ENCODE assay signal across 8 mouse cellular contexts in the genomic region with DNA sequence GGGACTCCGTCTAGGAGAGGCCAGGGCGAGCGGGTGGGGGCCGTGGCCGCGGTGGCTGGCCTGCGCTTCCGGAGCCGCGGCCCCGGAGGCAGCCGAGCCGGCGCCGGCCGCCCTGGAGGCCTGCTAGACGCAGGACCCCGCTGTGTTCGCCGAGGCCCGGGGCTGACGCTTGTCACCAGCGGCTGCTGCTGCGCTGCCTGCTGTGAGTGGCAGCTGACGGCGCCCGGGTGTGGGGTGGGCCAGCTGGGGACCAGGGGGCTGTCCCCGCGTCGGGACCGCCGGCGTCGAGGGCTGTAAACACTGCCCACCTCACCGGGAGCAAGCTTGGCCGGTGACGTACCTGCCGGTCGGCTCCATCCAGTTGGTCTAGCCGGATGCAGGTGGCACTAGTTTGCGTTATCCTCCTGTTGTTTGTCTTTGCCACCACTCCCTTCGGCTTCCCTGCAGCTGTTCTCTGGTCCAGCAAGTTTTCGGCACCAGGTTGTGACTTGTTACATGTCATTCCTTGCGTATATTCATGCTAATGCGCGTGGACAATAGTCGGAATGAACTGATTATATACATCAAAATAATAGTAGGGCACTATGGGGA. TPM values are rescaled to one million over a fixed set of nuclear protein-coding genes. Genes with fewer than 3 reads are reported as not detected.
DNase-seq lines count a peak whose midpoint lies in the region; ATAC-seq and TF ChIP-seq lines count a peak whose summit lies in the region.

No protein-coding gene starts in this region.

- TF ChIP-seq POLR2A in myocyte (IDR thresholded peaks at IDR 0.05; ENCODE audit: insufficient read length, low read depth), result peak; percentile 48

- peak overlapping the region; percentile 99 for H3K4me3 ChIP-seq in forebrain, embryonic 16.5 days (replicated peaks; ENCODE audit: low read length)
- H3K4me3 ChIP-seq in liver, embryonic 11.5 days (ENCODE audit: low read depth, low read length), result peak overlapping the region; percentile 74
- H3K4me3 ChIP-seq in myocyte, result peak overlapping the region; percentile 60

- H3ac ChIP-seq in myocyte (ENCODE audit: control insufficient read depth, insufficient read length), result peak overlapping the region; percentile 84

- H3K4me2 ChIP-seq in forebrain, embryonic 16.5 days (ENCODE audit: low read length), result peak overlapping the region; percentile 79
- peak overlapping the region; percentile 67 for H3K4me2 ChIP-seq in liver, embryonic 11.5 days
- peak overlapping the region; percentile 85 for H3K4me2 ChIP-seq in myocyte (ENCODE audit: low read depth)

- no peaks in the 10 kb centered on the region for H3K9me3 ChIP-seq in forebrain, embryonic 16.5 days (ENCODE audit: control insufficient read depth, low read length)
- no peaks in the 10 kb centered on the region for H3K9me3 ChIP-seq in liver, embryonic 11.5 days (ENCODE audit: control insufficient read depth, low read length)

- H3K36me3 ChIP-seq in forebrain, embryonic 16.5 days (ENCODE audit: control insufficient read depth, insufficient read depth), result no peaks in the 10 kb centered on the region
- H3K36me3 ChIP-seq in liver, embryonic 11.5 days (ENCODE audit: control insufficient read depth, insufficient read depth, low read length), result peaks cover 7% of the 10 kb centered on the region
- H3K36me3 ChIP-seq in myocyte (ENCODE audit: control insufficient read depth, insufficient read depth), result no peaks in the 10 kb centered on the region

- H3K4me1 ChIP-seq in forebrain, embryonic 16.5 days (replicated peaks; ENCODE audit: control insufficient read depth, insufficient read depth, low read length), result peaks cover 19% of the 10 kb centered on the region
- H3K4me1 ChIP-seq in liver, embryonic 11.5 days (replicated peaks; ENCODE audit: control insufficient read depth, insufficient read depth, low read length), result peaks cover 13% of the 10 kb centered on the region

- H3K79me2 ChIP-seq in myocyte (ENCODE audit: control insufficient read depth, insufficient read depth), result peaks cover 50% of the 10 kb centered on the region

- H3K27me3 ChIP-seq in forebrain, embryonic 16.5 days (replicated peaks; ENCODE audit: control insufficient read depth, insufficient read depth, low read length), result no peaks in the 10 kb centered on the region
- H3K27me3 ChIP-seq in liver, embryonic 11.5 days (replicated peaks; ENCODE audit: control insufficient read depth, insufficient read depth, low read length), result no peaks in the 10 kb centered on the region
- H3K27me3 ChIP-seq in myocyte (ENCODE audit: control insufficient read depth, insufficient read depth, insufficient read length), result no peaks in the 10 kb centered on the region

- DNase-seq in adrenal gland, adult 8-10 months, result peak; percentile 43
- DNase-seq in adrenal gland, postnatal 25 days, result no peak
- peak; percentile 50 to 54 for DNase-seq in spleen, postnatal 36 days (ENCODE audit: low spot score in 2 of 2)
- no peak for DNase-seq in spleen, adult 18-20 months
- no peak for DNase-seq in liver, embryonic 11.5 days (ENCODE audit: low spot score)
- no peak for DNase-seq in cerebellum, postnatal 10 days

- H3K27ac ChIP-seq in forebrain, embryonic 16.5 days (ENCODE audit: low read length), result peak overlapping the region; percentile 97
- H3K27ac ChIP-seq in liver, embryonic 11.5 days (ENCODE audit: low read depth, low read length), result peak overlapping the region; percentile 92

- peak; percentile 83; the same call in 1 of the 2 replicates for ATAC-seq in forebrain, embryonic 16.5 days
- peak; percentile 79 for ATAC-seq in liver, embryonic 11.5 days (replicated peaks; ENCODE audit: low FRiP score)

- H3K9ac ChIP-seq in forebrain, embryonic 16.5 days (replicated peaks; ENCODE audit: low read depth, low read length), result peak overlapping the region; percentile 99
- peak overlapping the region; percentile 83 for H3K9ac ChIP-seq in liver, embryonic 11.5 days (ENCODE audit: low read depth, low read length)

- under 1% methylated on average over 42 of the region's 47 CpGs for WGBS in forebrain, embryonic 16.5 days
- whole genome bisulfite sequencing in liver, embryonic 11.5 days, result under 1% methylated on average over 41 of the region's 47 CpGs

TF ChIP-seq in myocyte, 11 proteins besides CTCF, POLR2A, EP300 and RAD21:
- TF ChIP-seq CEBPB (IDR thresholded peaks at IDR 0.05; ENCODE audit: insufficient read depth, poor library complexity, severe bottlenecking) (no peak), TCF3 (IDR thresholded peaks at IDR 0.05; ENCODE audit: insufficient read length, low read depth) (peak; percentile 12), E2F4 (IDR thresholded peaks at IDR 0.05; ENCODE audit: insufficient read depth) (no peak), MAX (IDR thresholded peaks at IDR 0.05; ENCODE audit: low read depth) (no peak), USF1 (IDR thresholded peaks at IDR 0.05; ENCODE audit: low read depth) (no peak), TCF12 (IDR thresholded peaks at IDR 0.05; ENCODE audit: insufficient read depth, poor library complexity, severe bottlenecking) (no peak), REST (IDR thresholded peaks at IDR 0.05; ENCODE audit: insufficient read depth, insufficient read length) (no peak), MYOG (IDR thresholded peaks at IDR 0.05; ENCODE audit: control insufficient read depth in 1 of 3, insufficient read depth in 1 of 3, insufficient read length in 2 of 3, low read depth in 2 of 3) (peak; percentile 28 to 74 (median 59)), MYOD1 (IDR thresholded peaks at IDR 0.05; ENCODE audit: control insufficient read depth in 1 of 3, insufficient read length in 2 of 3, low read depth in 2 of 3) (peak; percentile 3 to 62 (median 54)), SRF (IDR thresholded peaks at IDR 0.05; ENCODE audit: control insufficient read depth, insufficient read length, low read depth) (no peak), POLR2AphosphoS2 (IDR thresholded peaks at IDR 0.05; ENCODE audit: insufficient read length, low read depth) (no peak)

RNA-seq across cellular contexts. Expression of a gene that starts 0.5 kb away (rescaled TPM):
- 100 to 1,000 TPM; 120 to 399 (median 199) TPM for total RNA-seq in adrenal gland, adult 8-10 months (2022)
- 227 and 289 TPM in 2 replicates for total RNA-seq in adrenal gland, postnatal 25 days (2021)
- 194 and 201 TPM in 2 replicates for polyA plus RNA-seq in forebrain, embryonic 16.5 days (2015; fragmentation: Nextera tagmentation; extraction: Ambion mirVana)
- 82.1 and 94.4 TPM in 2 replicates for polyA plus RNA-seq in liver, embryonic 11.5 days (2014; fragmentation: Nextera tagmentation; extraction: Ambion mirVana)
- polyA plus RNA-seq in myocyte (2012; fragmentation: generic; extraction: Trizol), result 19.5 TPM

RNA-seq across cellular contexts. Expression of a gene that starts 43.5 kb away (rescaled TPM):
- total RNA-seq in adrenal gland, adult 8-10 months (2022), result 1,000 to 10,000 TPM in 2 of 4 experiments, 100 to 1,000 TPM in 2; 545 to 1,761 (median 966) TPM
- 1,323 and 1,476 TPM in 2 replicates for total RNA-seq in adrenal gland, postnatal 25 days (2021)
- 295 and 312 TPM in 2 replicates for polyA plus RNA-seq in forebrain, embryonic 16.5 days (2015; fragmentation: Nextera tagmentation; extraction: Ambion mirVana)
- polyA plus RNA-seq in liver, embryonic 11.5 days (2014; fragmentation: Nextera tagmentation; extraction: Ambion mirVana), result 809 and 855 TPM in 2 replicates
- 132 TPM for polyA plus RNA-seq in myocyte (2012; fragmentation: generic; extraction: Trizol)

RNA-seq across cellular contexts. Expression of a gene that starts 43.6 kb away (rescaled TPM):
- 1,000 to 10,000 TPM in 1 of 4 experiments, 100 to 1,000 TPM in 3; 299 to 1,036 (median 606) TPM for total RNA-seq in adrenal gland, adult 8-10 months (2022)
- total RNA-seq in adrenal gland, postnatal 25 days (2021), result 656 and 863 TPM in 2 replicates
- 215 and 231 TPM in 2 replicates for polyA plus RNA-seq in forebrain, embryonic 16.5 days (2015; fragmentation: Nextera tagmentation; extraction: Ambion mirVana)
- 894 and 968 TPM in 2 replicates for polyA plus RNA-seq in liver, embryonic 11.5 days (2014; fragmentation: Nextera tagmentation; extraction: Ambion mirVana)
- polyA plus RNA-seq in myocyte (2012; fragmentation: generic; extraction: Trizol), result 436 TPM

Comparison
In these comparisons a context has a peak if more than half of its experiments do, and no peak if none do; other contexts are left out.
1. DNase-seq: peak in adrenal gland, adult 8-10 months (single experiment) and spleen, postnatal 36 days (2 of 2); none in adrenal gland, postnatal 25 days (single experiment), spleen, adult 18-20 months (0 of 2), liver, embryonic 11.5 days (single experiment) and cerebellum, postnatal 10 days (0 of 2).
2. Peak in every context shown above with its lines, with median percentiles within 50 percentile points of each other: H3K4me2 ChIP-seq and H3K4me3 ChIP-seq.